Mouse (Mus musculus) G1E (cell line): ENCODE results near the gene Cd300ld5. TPM values are rescaled to one million over a fixed set of nuclear protein-coding genes. Genes with fewer than 3 reads are reported as not detected.

Source experiments
- ATAC-seq: 2 replicates; pipeline ENCODE4 v1.8.0; 2016; ENCODE audit warnings: mild to moderate bottlenecking; ENCODE audit not compliant: insufficient number of reproducible peaks, poor library complexity, low FRiP score, severe bottlenecking; ENCODE audit errors: extremely low read depth
- DNase-seq: peaks from one replicate; pipeline ENCODE4 v3.0.0; 2012; ENCODE audit warnings: low spot score
- H3K27me3 ChIP-seq: 2 replicates; pipeline ENCODE4 v1.6.1; 2012; ENCODE audit warnings: mild to moderate bottlenecking, low read length, inconsistent platforms; ENCODE audit not compliant: insufficient read depth
- H3K36me3 ChIP-seq: replicated peaks from 2 replicates; pipeline ENCODE3; 2012; ENCODE audit warnings: mild to moderate bottlenecking, inconsistent platforms
- H3K4me1 ChIP-seq: 2 replicates; pipeline ENCODE4 v1.6.1; 2012; ENCODE audit warnings: low read depth, low read length, inconsistent platforms, mixed read lengths; ENCODE audit not compliant: insufficient read depth
- H3K4me3 ChIP-seq: 2 replicates; pipeline ENCODE4 v1.5.1; 2012; ENCODE audit warnings: low read depth, mild to moderate bottlenecking, inconsistent platforms, low read length, moderate library complexity, mixed read lengths
- H3K9me3 ChIP-seq: replicated peaks from 2 replicates; pipeline ENCODE4 v1.6.1; 2012; ENCODE audit warnings: inconsistent platforms
- CTCF ChIP-seq: IDR thresholded peaks from 2 replicates; pipeline ENCODE4 v1.5.1; 2012; ENCODE audit warnings: low read depth, low read length, inconsistent platforms, mixed read lengths
- GATA1 ChIP-seq: IDR thresholded peaks from 2 replicates; pipeline ENCODE4 v1.6.1; 2012; ENCODE audit warnings: borderline replicate concordance, low read length, inconsistent platforms, mixed read lengths
- GATA2 ChIP-seq: IDR thresholded peaks from 2 replicates; pipeline ENCODE4 v1.6.1; 2012; ENCODE audit warnings: low read depth, low read length, inconsistent platforms, borderline replicate concordance
- POLR2AphosphoS5 ChIP-seq: IDR thresholded peaks from 2 replicates; pipeline ENCODE4 v1.6.1; 2012; ENCODE audit warnings: low read depth, low read length, inconsistent platforms; ENCODE audit not compliant: insufficient replicate concordance
- TAL1 ChIP-seq: conservative IDR thresholded peaks from 2 replicates; pipeline ENCODE4 v1.6.1; 2012; ENCODE audit warnings: low read depth, low read length, inconsistent platforms, mixed read lengths
- polyA plus RNA-seq: library from polyadenylated mRNA; stranded (reverse); fragments of >175 nt; gene quantifications from 2 replicates; pipeline ENCODE4 v1.2.3, GENCODE M21; 2012
- total RNA-seq, 2 experiments: library from RNA; stranded (forward) in 1 of 2; stranded (reverse) in 1 of 2; fragments of 200-1000 nt in 1 of 2; fragments of >200 nt in 1 of 2; fragmentation: Nextera tagmentation in 1 of 2; gene quantifications; 2 replicates each; pipeline ENCODE4 v1.2.3; 2014 to 2017

Gene Cd300ld5
- total and polyA plus RNA-seq, 3 experiments: 10.2 TPM; not detected in 2

DNA sequence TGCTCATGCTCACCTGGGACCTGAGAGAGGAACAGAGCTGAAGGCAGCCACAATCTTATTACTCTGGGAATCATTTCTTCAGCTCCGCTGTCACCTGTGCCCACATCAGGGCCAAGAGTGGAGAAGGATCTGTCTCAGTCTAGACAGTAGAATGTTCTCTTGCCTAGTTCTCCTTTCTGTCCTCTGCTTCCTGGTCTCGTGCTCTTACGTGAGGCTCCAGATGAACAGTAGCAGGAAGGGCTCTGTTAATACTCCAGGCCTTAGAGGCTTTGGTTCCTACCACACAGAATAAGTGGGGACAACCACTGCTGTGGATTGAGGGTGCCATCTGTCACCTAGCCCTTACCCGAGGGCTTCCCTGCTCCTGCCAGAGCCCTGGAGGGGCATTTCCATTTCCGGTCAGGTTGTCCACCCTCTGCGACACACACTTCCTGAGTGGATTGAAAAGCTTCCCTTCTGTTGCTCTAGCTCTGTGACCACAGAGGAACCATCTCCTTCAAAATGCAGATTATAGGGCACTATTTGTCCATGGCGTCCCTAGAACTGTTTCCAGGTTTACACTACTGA, 36.0 kb downstream of the Cd300ld5 start, which contains the start of gene Cd300c2:
TSS of gene Cd300c2 (minus strand) at position 407 of the 567 bp plus-strand sequence.
- Histone ChIP-seq H3K36me3 (no peaks in the 10 kb centered on the region), H3K27me3 (no peaks in the 10 kb centered on the region), H3K9me3 (peaks cover 12% of the 10 kb centered on the region), H3K4me1 (no peaks in the 10 kb centered on the region), H3K4me3 (no peak within 1 kb of the TSS)
- DNase-seq (no peak), ATAC-seq (no peak)
- no peak for TF ChIP-seq TAL1

DNA sequence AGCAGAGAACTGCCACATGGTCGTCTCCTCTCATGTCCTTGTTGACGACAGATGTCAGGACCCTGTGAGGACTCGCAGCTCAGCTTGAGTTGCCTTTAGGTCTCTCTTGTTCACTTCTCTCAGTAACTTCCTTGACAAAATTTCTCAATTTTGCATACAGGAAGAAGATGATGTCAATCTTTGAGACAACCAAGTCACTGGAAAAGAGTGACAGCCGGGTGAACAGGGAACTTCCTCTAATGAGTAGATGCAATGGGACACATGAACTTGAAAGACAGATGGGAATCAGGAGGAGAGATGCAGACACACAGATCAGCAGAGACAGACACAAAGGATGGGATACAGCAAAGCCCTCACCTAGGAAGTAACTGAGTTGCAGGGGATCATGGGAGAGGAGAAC, 47.8 kb downstream of the Cd300ld5 start, which contains the start of gene Cd300ld:
TSS of gene Cd300ld (minus strand) at position 130 of the 400 bp plus-strand sequence.
- ATAC-seq: no peak
- H3K4me1 ChIP-seq: no peaks in the 10 kb centered on the region
- no peaks in the 10 kb centered on the region for H3K36me3 ChIP-seq
- DNase-seq: no peak
- no peak within 1 kb of the TSS for H3K4me3 ChIP-seq
- H3K9me3 ChIP-seq: peaks cover 5% of the 10 kb centered on the region; the same call in 1 of the 2 replicates
- TF ChIP-seq POLR2AphosphoS5 (no peak), TAL1 (no peak), GATA1 (no peak), CTCF (no peak), GATA2 (no peak)
- H3K27me3 ChIP-seq: no peaks in the 10 kb centered on the region

DNA sequence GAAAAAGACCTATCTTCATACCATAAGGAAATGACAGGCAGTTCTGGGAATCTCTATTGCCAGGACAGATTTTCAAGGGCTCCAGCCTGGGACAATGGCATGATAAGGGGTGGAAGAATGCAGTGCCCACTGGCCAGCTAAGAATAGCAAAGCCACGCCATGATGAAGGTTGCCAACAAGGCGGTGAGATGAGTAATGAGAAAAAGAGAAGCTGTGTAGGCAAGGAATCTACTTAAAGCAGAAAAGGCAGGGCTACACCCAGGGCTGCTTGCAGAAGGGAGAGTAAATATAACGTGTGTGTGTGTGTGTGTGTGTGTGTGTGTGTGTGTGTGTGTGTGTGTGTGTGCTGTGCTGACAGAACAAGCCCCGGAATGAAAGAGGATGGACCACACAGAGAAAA, 55.7 kb downstream of the Cd300ld5 start:
- ATAC-seq (no peak), DNase-seq (no peak)
- H3K27me3 ChIP-seq: no peaks in the 10 kb centered on the region
- H3K4me1 ChIP-seq: no peaks in the 10 kb centered on the region
- no peak overlapping the region for H3K4me3 ChIP-seq
- TF ChIP-seq TAL1 (no peak), POLR2AphosphoS5 (no peak), GATA1 (no peak), GATA2 (no peak), CTCF (no peak)
- H3K36me3 ChIP-seq: no peaks in the 10 kb centered on the region
- peaks cover 5% of the 10 kb centered on the region; the same call in 1 of the 2 replicates for H3K9me3 ChIP-seq

Other genes with a start within 250 kb of the Cd300ld5 start
- not detected in 2 replicates for gene Btbd17, start 241.8 kb downstream of the Cd300ld5 start, total RNA-seq (2014; fragmentation: Nextera tagmentation)
- 0.06 and 0.11 TPM in 2 replicates for gene Btbd17, start 241.8 kb downstream of the Cd300ld5 start, total RNA-seq (2017)
- not detected in 2 replicates for gene Btbd17, start 241.8 kb downstream of the Cd300ld5 start, polyA plus RNA-seq
- not detected in 2 replicates for gene Gpr142, start 238.8 kb downstream of the Cd300ld5 start, total RNA-seq (2014; fragmentation: Nextera tagmentation)
- gene Gpr142, start 238.8 kb downstream of the Cd300ld5 start, total RNA-seq (2017): 0.22 TPM in 1 of 2 replicates, not detected in the other
- gene Gpr142, start 238.8 kb downstream of the Cd300ld5 start, polyA plus RNA-seq: not detected in 2 replicates
- not detected in 2 replicates for gene Gprc5c, start 186.6 kb downstream of the Cd300ld5 start, total RNA-seq (2014; fragmentation: Nextera tagmentation)
- gene Gprc5c, start 186.6 kb downstream of the Cd300ld5 start, total RNA-seq (2017): 0.22 and 0.23 TPM in 2 replicates
- gene Gprc5c, start 186.6 kb downstream of the Cd300ld5 start, polyA plus RNA-seq: not detected in 2 replicates
- not detected in 2 replicates for gene Cd300a, start 147.7 kb downstream of the Cd300ld5 start, total RNA-seq (2014; fragmentation: Nextera tagmentation)
- 0.06 and 0.11 TPM in 2 replicates for gene Cd300a, start 147.7 kb downstream of the Cd300ld5 start, total RNA-seq (2017)
- gene Cd300a, start 147.7 kb downstream of the Cd300ld5 start, polyA plus RNA-seq: 0.01 TPM in 1 of 2 replicates, not detected in the other
- not detected in 2 replicates for gene Cd300lb, start 103.4 kb downstream of the Cd300ld5 start, total RNA-seq (2014; fragmentation: Nextera tagmentation)
- 0.16 TPM in 1 of 2 replicates, not detected in the other for gene Cd300lb, start 103.4 kb downstream of the Cd300ld5 start, total RNA-seq (2017)
- not detected in 2 replicates for gene Cd300lb, start 103.4 kb downstream of the Cd300ld5 start, polyA plus RNA-seq
- gene Cd300c, start 68.6 kb downstream of the Cd300ld5 start, total RNA-seq (2014; fragmentation: Nextera tagmentation): not detected in 2 replicates
- gene Cd300c, start 68.6 kb downstream of the Cd300ld5 start, total RNA-seq (2017): not detected in 2 replicates
- not detected in 2 replicates for gene Cd300c, start 68.6 kb downstream of the Cd300ld5 start, polyA plus RNA-seq
- not detected in 2 replicates for gene Cd300ld, start 47.8 kb downstream of the Cd300ld5 start, total RNA-seq (2014; fragmentation: Nextera tagmentation)
- gene Cd300ld, start 47.8 kb downstream of the Cd300ld5 start, total RNA-seq (2017): 0.27 and 0.52 TPM in 2 replicates
- not detected in 2 replicates for gene Cd300ld, start 47.8 kb downstream of the Cd300ld5 start, polyA plus RNA-seq
- not detected in 2 replicates for gene Cd300c2, start 35.9 kb downstream of the Cd300ld5 start, total RNA-seq (2014; fragmentation: Nextera tagmentation)
- gene Cd300c2, start 35.9 kb downstream of the Cd300ld5 start, total RNA-seq (2017): 0.41 and 0.76 TPM in 2 replicates
- not detected in 2 replicates for gene Cd300c2, start 35.9 kb downstream of the Cd300ld5 start, polyA plus RNA-seq
- gene Cd300ld2, start 21.6 kb downstream of the Cd300ld5 start, total RNA-seq (2014; fragmentation: Nextera tagmentation): not detected in 2 replicates
- 0.16 and 0.35 TPM in 2 replicates for gene Cd300ld2, start 21.6 kb downstream of the Cd300ld5 start, total RNA-seq (2017)
- gene Cd300ld2, start 21.6 kb downstream of the Cd300ld5 start, polyA plus RNA-seq: not detected in 2 replicates
- gene Cd300ld4, start 10.8 kb downstream of the Cd300ld5 start, total RNA-seq (2014; fragmentation: Nextera tagmentation): not detected in 2 replicates
- gene Cd300ld4, start 10.8 kb downstream of the Cd300ld5 start, total RNA-seq (2017): 0.23 TPM in 1 of 2 replicates, not detected in the other
- gene Cd300ld4, start 10.8 kb downstream of the Cd300ld5 start, polyA plus RNA-seq: not detected in 2 replicates
- not detected in 2 replicates for gene Cd300ld3, start 10.6 kb upstream of the Cd300ld5 start, total RNA-seq (2014; fragmentation: Nextera tagmentation)
- gene Cd300ld3, start 10.6 kb upstream of the Cd300ld5 start, total RNA-seq (2017): 11.3 and 18.2 TPM in 2 replicates
- not detected in 2 replicates for gene Cd300ld3, start 10.6 kb upstream of the Cd300ld5 start, polyA plus RNA-seq
- not detected in 2 replicates for gene Cd300e, start 24.4 kb upstream of the Cd300ld5 start, total RNA-seq (2014; fragmentation: Nextera tagmentation)
- gene Cd300e, start 24.4 kb upstream of the Cd300ld5 start, total RNA-seq (2017): not detected in 2 replicates
- not detected in 2 replicates for gene Cd300e, start 24.4 kb upstream of the Cd300ld5 start, polyA plus RNA-seq
- not detected in 2 replicates for gene Rab37, start 53.7 kb upstream of the Cd300ld5 start, total RNA-seq (2014; fragmentation: Nextera tagmentation)
- 2.7 and 3.0 TPM in 2 replicates for gene Rab37, start 53.7 kb upstream of the Cd300ld5 start, total RNA-seq (2017)
- 0.15 TPM in 2 replicates for gene Rab37, start 53.7 kb upstream of the Cd300ld5 start, polyA plus RNA-seq
- not detected in 2 replicates for gene Cd300lf, start 96.2 kb upstream of the Cd300ld5 start, total RNA-seq (2014; fragmentation: Nextera tagmentation)
- 1.6 TPM in 2 replicates for gene Cd300lf, start 96.2 kb upstream of the Cd300ld5 start, total RNA-seq (2017)
- gene Cd300lf, start 96.2 kb upstream of the Cd300ld5 start, polyA plus RNA-seq: not detected in 2 replicates
- 57.3 and 65.0 TPM in 2 replicates for gene Slc9a3r1, start 125.6 kb upstream of the Cd300ld5 start, total RNA-seq (2014; fragmentation: Nextera tagmentation)
- gene Slc9a3r1, start 125.6 kb upstream of the Cd300ld5 start, total RNA-seq (2017): 91.5 and 94.5 TPM in 2 replicates
- gene Slc9a3r1, start 125.6 kb upstream of the Cd300ld5 start, polyA plus RNA-seq: 285 and 357 TPM in 2 replicates
- gene Tmem104, start 149.7 kb upstream of the Cd300ld5 start, total RNA-seq (2014; fragmentation: Nextera tagmentation): 14.7 and 17.3 TPM in 2 replicates
- 2.6 and 4.2 TPM in 2 replicates for gene Tmem104, start 149.7 kb upstream of the Cd300ld5 start, total RNA-seq (2017)
- 16.3 and 23.2 TPM in 2 replicates for gene Tmem104, start 149.7 kb upstream of the Cd300ld5 start, polyA plus RNA-seq
- gene Nat9, start 150.1 kb upstream of the Cd300ld5 start, total RNA-seq (2014; fragmentation: Nextera tagmentation): 18.0 and 21.1 TPM in 2 replicates
- 26.5 and 38.3 TPM in 2 replicates for gene Nat9, start 150.1 kb upstream of the Cd300ld5 start, total RNA-seq (2017)
- gene Nat9, start 150.1 kb upstream of the Cd300ld5 start, polyA plus RNA-seq: 23.2 and 23.7 TPM in 2 replicates
- 0.53 TPM in 1 of 2 replicates, not detected in the other for gene Grin2c, start 229.5 kb upstream of the Cd300ld5 start, total RNA-seq (2014; fragmentation: Nextera tagmentation)
- gene Grin2c, start 229.5 kb upstream of the Cd300ld5 start, total RNA-seq (2017): 0.06 TPM in 1 of 2 replicates, not detected in the other
- not detected in 2 replicates for gene Grin2c, start 229.5 kb upstream of the Cd300ld5 start, polyA plus RNA-seq
- 3.7 and 10.4 TPM in 2 replicates for gene Fdxr, start 239.3 kb upstream of the Cd300ld5 start, total RNA-seq (2014; fragmentation: Nextera tagmentation)
- gene Fdxr, start 239.3 kb upstream of the Cd300ld5 start, total RNA-seq (2017): 10.7 and 11.1 TPM in 2 replicates
- 32.2 and 36.3 TPM in 2 replicates for gene Fdxr, start 239.3 kb upstream of the Cd300ld5 start, polyA plus RNA-seq